Mouse (Mus musculus): ENCODE data around the gene D130043K22Rik. TPM values are rescaled to one million over a fixed set of nuclear protein-coding genes. Genes with fewer than 3 reads are reported as not detected.
A peak's percentile ranks its signal among the peaks of the same experiment; 100 is the strongest.

D130043K22Rik gene
- polyA plus RNA-seq, 1 experiment from 2014 or later, result 0.27 TPM

DNA sequence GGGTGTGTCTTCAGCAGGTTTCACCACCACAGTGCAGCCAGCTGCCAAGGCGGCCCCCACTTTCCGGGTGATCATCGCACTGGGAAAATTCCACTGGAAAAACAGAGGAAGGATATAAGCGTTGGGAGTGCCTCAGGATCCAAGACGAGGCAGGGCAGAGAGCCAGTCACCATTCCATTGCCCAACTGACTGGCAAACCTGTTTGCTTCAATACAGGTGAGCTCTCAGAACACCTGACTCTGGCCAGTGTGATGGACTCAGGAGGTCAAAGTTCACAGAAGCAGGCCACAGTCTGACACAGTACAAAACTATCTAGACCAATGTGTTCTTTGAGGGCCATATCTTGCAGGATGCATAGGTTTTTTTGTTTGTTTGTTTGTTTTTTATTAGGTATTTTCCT lies 79.1 kb downstream of the D130043K22Rik start:
- H3K9me3 ChIP-seq (replicated peaks; ENCODE audit: control insufficient read depth, low read length), result no peaks in the 10 kb centered on the region
- no peak overlapping the region for H3K27ac ChIP-seq (ENCODE audit: low read length)
- no peak for ATAC-seq (ENCODE audit: low read depth)
- WGBS (ENCODE audit: insufficient replicate concordance), result 82% methylated on average over 5 of the region's 5 CpGs
- H3K4me3 ChIP-seq (ENCODE audit: low read depth, low read length), result no peak overlapping the region
- H3K4me1 ChIP-seq (ENCODE audit: control insufficient read depth, low read depth, low read length), result no peaks in the 10 kb centered on the region
- no peak overlapping the region for H3K4me2 ChIP-seq (ENCODE audit: low read depth, low read length)
- H3K9ac ChIP-seq (ENCODE audit: low read depth, low read length), result no peak overlapping the region
- no peaks in the 10 kb centered on the region for H3K27me3 ChIP-seq (ENCODE audit: control insufficient read depth, insufficient read depth, low read depth, low read length)
- H3K36me3 ChIP-seq (ENCODE audit: control insufficient read depth, insufficient read depth), result no peaks in the 10 kb centered on the region

DNA sequence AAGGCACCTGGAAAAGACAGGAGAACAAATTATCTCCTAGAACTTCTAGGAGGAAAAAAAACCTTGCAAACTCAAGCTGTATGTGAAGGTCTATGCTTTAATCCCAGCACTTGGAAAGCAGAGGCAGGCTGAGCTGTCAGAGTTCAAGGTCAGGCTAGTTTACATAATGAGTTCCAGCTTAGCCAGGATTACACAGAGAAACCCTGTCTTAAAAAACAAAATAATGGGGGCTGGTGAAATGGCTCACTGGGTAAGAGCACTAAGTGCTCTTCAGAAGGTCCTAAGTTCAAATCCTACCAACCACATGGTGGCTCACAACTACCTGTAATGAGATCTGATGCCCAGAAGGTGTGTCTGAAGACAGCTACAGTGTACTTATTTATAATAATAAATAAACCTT lies 85.7 kb downstream of the D130043K22Rik start:
- H3K9me3 ChIP-seq (replicated peaks; ENCODE audit: control insufficient read depth, low read length), result no peaks in the 10 kb centered on the region
- no peak overlapping the region for H3K4me2 ChIP-seq (ENCODE audit: low read depth, low read length)
- no peaks in the 10 kb centered on the region for H3K27me3 ChIP-seq (ENCODE audit: control insufficient read depth, insufficient read depth, low read depth, low read length)
- H3K4me3 ChIP-seq (ENCODE audit: low read depth, low read length), result no peak overlapping the region
- no peaks in the 10 kb centered on the region for H3K36me3 ChIP-seq (ENCODE audit: control insufficient read depth, insufficient read depth)
- H3K27ac ChIP-seq (ENCODE audit: low read length), result no peak overlapping the region
- H3K9ac ChIP-seq (ENCODE audit: low read depth, low read length), result no peak overlapping the region
- H3K4me1 ChIP-seq (ENCODE audit: control insufficient read depth, low read depth, low read length), result no peaks in the 10 kb centered on the region
- ATAC-seq (ENCODE audit: low read depth), result no peak

DNA sequence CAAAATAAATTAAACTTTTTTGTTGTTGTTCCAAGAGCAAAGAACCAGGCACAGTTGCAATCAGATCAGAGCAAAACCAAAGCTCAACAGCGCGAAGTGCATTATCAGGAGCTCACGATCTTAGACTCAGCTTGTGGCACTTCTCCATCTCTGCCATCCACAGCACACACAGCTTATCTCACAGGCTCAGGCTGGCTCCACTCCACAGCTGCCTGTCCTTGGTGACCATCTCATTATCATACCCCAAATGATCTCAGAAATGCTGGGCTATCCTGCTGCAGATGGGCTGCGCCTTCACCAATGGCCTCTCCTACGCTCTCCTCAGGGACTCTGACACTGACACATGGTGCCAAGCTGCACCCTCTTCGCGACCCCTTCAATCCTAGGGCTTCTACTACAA lies 88.3 kb downstream of the D130043K22Rik start:
- Histone ChIP-seq H3K27ac (ENCODE audit: low read length) (no peak overlapping the region), H3K4me1 (ENCODE audit: control insufficient read depth, low read depth, low read length) (no peaks in the 10 kb centered on the region), H3K27me3 (ENCODE audit: control insufficient read depth, insufficient read depth, low read depth, low read length) (peaks cover 22% of the 10 kb centered on the region), H3K4me3 (ENCODE audit: low read depth, low read length) (no peak overlapping the region), H3K4me2 (ENCODE audit: low read depth, low read length) (no peak overlapping the region), H3K9ac (ENCODE audit: low read depth, low read length) (no peak overlapping the region), H3K36me3 (ENCODE audit: control insufficient read depth, insufficient read depth) (no peaks in the 10 kb centered on the region), H3K9me3 (replicated peaks; ENCODE audit: control insufficient read depth, low read length) (no peaks in the 10 kb centered on the region)
- 36% methylated on average over 7 of the region's 7 CpGs for WGBS (ENCODE audit: insufficient replicate concordance)
- 0 out of 2 replicates have a peak, but pooled peaks have one; percentile 14 for ATAC-seq (ENCODE audit: low read depth)

DNA sequence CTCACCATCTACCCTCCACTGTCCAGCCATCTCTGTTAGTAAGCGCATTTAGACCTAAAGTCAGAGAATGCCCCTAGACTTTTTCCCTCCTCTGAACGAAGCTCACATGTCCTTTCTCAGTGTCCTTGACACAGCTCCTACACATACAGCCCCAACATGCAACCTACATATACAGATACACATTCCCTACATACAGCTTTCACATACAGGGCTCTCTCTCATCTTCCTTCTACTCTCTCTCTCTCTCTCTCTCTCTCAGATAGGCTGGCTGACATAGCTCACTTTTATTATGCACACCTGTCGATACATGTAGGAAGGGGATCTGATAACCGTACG lies 91.8 kb downstream of the D130043K22Rik start:
- peak overlapping the region; percentile 69; the same call in 1 of the 2 replicates for H3K9ac ChIP-seq (ENCODE audit: low read depth, low read length)
- H3K27me3 ChIP-seq (ENCODE audit: control insufficient read depth, insufficient read depth, low read depth, low read length), result peaks cover 28% of the 10 kb centered on the region
- 36% methylated on average over 5 of the region's 5 CpGs for WGBS (ENCODE audit: insufficient replicate concordance)
- no peak for ATAC-seq (ENCODE audit: low read depth)
- H3K9me3 ChIP-seq (replicated peaks; ENCODE audit: control insufficient read depth, low read length), result no peaks in the 10 kb centered on the region
- H3K27ac ChIP-seq (ENCODE audit: low read length), result no peak overlapping the region
- no peaks in the 10 kb centered on the region for H3K36me3 ChIP-seq (ENCODE audit: control insufficient read depth, insufficient read depth)
- H3K4me3 ChIP-seq (ENCODE audit: low read depth, low read length), result peak overlapping the region; percentile 69
- H3K4me2 ChIP-seq (ENCODE audit: low read depth, low read length), result peak overlapping the region; percentile 61
- H3K4me1 ChIP-seq (ENCODE audit: control insufficient read depth, low read depth, low read length), result no peaks in the 10 kb centered on the region

DNA sequence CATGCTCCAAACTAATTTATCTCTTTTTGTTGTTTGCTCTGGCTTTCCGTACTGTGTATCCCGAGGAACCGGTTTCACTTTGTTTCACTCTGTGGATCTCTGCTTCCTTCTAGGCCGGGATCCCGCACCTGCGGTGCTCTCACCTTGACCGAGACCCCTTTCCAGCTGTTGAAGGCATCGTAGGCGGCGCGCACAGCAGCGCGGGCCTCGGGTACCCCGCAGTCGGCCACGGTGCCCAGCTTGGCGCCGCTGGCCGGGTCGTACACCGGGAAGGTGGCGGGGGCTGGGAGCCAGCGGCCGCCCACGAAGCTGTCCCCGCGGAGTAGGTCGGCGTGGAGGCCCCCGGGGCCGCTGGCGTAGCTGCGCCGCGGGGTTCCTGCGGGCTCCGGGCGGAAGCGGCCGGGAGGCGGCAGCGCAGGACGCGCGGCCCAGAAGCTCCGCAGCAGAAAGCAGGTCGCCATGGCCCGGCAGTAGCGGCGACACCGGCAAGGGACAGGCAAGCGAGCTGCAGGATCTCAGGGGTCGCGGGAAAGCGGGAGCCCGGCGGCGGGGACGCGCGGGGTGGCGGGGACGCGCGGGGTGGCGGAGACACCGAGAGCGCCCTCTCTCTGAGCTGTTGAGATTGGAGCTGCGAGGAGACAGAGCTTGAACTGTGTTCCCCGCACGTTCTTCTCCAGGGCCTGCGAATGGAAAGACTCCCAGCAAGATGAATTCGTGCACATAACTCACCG lies 92.3 kb downstream of the D130043K22Rik start, which contains the start of gene Aldh5a1:
TSS of gene Aldh5a1 (minus strand) at position 554 of the 731 bp plus-strand sequence.
- H3K27ac ChIP-seq (ENCODE audit: low read length), result peak within 1 kb of the TSS; percentile 44; the same call in 1 of the 2 replicates
- no peaks in the 10 kb centered on the region for H3K4me1 ChIP-seq (ENCODE audit: control insufficient read depth, low read depth, low read length)
- H3K36me3 ChIP-seq (ENCODE audit: control insufficient read depth, insufficient read depth), result no peaks in the 10 kb centered on the region
- no peaks in the 10 kb centered on the region for H3K9me3 ChIP-seq (replicated peaks; ENCODE audit: control insufficient read depth, low read length)
- peaks cover 28% of the 10 kb centered on the region for H3K27me3 ChIP-seq (ENCODE audit: control insufficient read depth, insufficient read depth, low read depth, low read length)
- under 1% methylated on average over 75 of the region's 75 CpGs for WGBS (ENCODE audit: insufficient replicate concordance)
- peak within 1 kb of the TSS; percentile 69 for H3K4me3 ChIP-seq (ENCODE audit: low read depth, low read length)
- ATAC-seq (ENCODE audit: low read depth), result peak; percentile 71
- peak within 1 kb of the TSS; percentile 61 for H3K4me2 ChIP-seq (ENCODE audit: low read depth, low read length)
- peak within 1 kb of the TSS; percentile 69 for H3K9ac ChIP-seq (ENCODE audit: low read depth, low read length)

DNA sequence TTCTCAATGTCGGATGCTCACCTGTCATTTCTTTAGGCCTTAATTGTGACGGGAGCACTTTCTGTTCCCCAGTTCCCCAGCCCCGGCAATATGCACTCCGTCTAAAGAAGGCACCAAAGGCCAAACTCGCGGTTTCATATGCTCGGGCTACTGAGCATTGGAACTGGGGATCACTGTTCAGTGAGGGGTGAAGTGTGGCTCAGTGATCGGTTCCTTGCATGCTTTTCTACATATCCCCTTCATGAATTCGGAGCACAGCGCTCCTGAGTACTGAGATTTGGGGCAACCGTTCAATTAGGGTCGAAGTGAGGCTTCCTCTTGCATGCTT lies 92.9 kb downstream of the D130043K22Rik start:
- Histone ChIP-seq H3K27me3 (ENCODE audit: control insufficient read depth, insufficient read depth, low read depth, low read length) (peaks cover 28% of the 10 kb centered on the region), H3K36me3 (ENCODE audit: control insufficient read depth, insufficient read depth) (no peaks in the 10 kb centered on the region), H3K4me2 (ENCODE audit: low read depth, low read length) (peak overlapping the region; percentile 61), H3K9ac (ENCODE audit: low read depth, low read length) (peak overlapping the region; percentile 69; the same call in 1 of the 2 replicates), H3K4me3 (ENCODE audit: low read depth, low read length) (peak overlapping the region; percentile 69), H3K4me1 (ENCODE audit: control insufficient read depth, low read depth, low read length) (no peaks in the 10 kb centered on the region), H3K9me3 (replicated peaks; ENCODE audit: control insufficient read depth, low read length) (no peaks in the 10 kb centered on the region), H3K27ac (ENCODE audit: low read length) (no peak overlapping the region)
- peak; percentile 13; the same call in 1 of the 2 replicates for ATAC-seq (ENCODE audit: low read depth)
- 15% methylated on average over 12 of the region's 12 CpGs for WGBS (ENCODE audit: insufficient replicate concordance)

DNA sequence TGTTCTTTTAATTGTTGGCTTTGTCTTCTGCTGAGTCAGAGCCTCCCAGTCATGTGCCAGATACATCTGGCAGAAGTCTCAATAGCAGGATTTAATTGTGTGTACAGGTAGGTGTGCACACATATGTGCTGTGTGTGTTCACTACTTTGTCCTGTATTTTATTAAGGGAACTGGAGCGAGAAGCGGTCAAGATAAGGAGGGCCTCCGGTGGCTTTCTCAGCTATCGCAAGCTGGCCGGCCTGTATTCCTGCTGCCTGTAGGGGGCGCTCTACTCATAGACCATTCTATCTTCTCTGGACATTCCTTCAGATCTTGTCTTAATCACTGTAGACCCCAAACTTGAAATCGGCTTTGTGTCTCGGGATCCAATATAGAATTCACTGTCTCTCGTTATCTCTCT lies 93.7 kb downstream of the D130043K22Rik start:
- WGBS (ENCODE audit: insufficient replicate concordance), result 10% methylated on average over 9 of the region's 9 CpGs
- Histone ChIP-seq H3K4me1 (ENCODE audit: control insufficient read depth, low read depth, low read length) (no peaks in the 10 kb centered on the region), H3K9me3 (replicated peaks; ENCODE audit: control insufficient read depth, low read length) (no peaks in the 10 kb centered on the region), H3K9ac (ENCODE audit: low read depth, low read length) (no peak overlapping the region), H3K27me3 (ENCODE audit: control insufficient read depth, insufficient read depth, low read depth, low read length) (peaks cover 28% of the 10 kb centered on the region), H3K36me3 (ENCODE audit: control insufficient read depth, insufficient read depth) (no peaks in the 10 kb centered on the region), H3K4me2 (ENCODE audit: low read depth, low read length) (no peak overlapping the region), H3K4me3 (ENCODE audit: low read depth, low read length) (no peak overlapping the region), H3K27ac (ENCODE audit: low read length) (no peak overlapping the region)
- no peak for ATAC-seq (ENCODE audit: low read depth)

DNA sequence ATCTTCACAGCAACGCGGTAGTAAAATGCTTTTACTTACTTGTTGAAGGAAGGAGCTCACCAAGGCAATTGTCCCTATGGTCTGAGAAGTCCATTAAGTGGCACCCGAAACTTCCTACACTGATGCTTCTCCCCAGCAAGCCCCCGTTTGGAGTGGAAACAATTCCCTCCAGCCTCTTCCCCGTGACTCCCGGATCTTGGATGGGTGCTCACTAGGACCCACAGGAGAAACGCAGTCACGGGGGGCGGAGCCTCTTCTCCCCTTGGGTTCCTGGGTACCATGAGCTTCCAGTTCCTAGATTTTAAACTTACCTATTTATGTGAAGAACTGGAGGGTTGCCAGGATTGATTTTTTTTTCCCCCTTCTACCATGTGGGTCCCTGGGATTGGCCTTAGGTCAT lies 94.5 kb downstream of the D130043K22Rik start:
- no peak for ATAC-seq (ENCODE audit: low read depth)
- Histone ChIP-seq H3K4me3 (ENCODE audit: low read depth, low read length) (no peak overlapping the region), H3K27me3 (ENCODE audit: control insufficient read depth, insufficient read depth, low read depth, low read length) (peaks cover 28% of the 10 kb centered on the region), H3K27ac (ENCODE audit: low read length) (no peak overlapping the region), H3K4me2 (ENCODE audit: low read depth, low read length) (no peak overlapping the region), H3K9ac (ENCODE audit: low read depth, low read length) (no peak overlapping the region), H3K4me1 (ENCODE audit: control insufficient read depth, low read depth, low read length) (no peaks in the 10 kb centered on the region), H3K36me3 (ENCODE audit: control insufficient read depth, insufficient read depth) (no peaks in the 10 kb centered on the region), H3K9me3 (replicated peaks; ENCODE audit: control insufficient read depth, low read length) (no peaks in the 10 kb centered on the region)
- 72% methylated on average over 9 of the region's 9 CpGs for WGBS (ENCODE audit: insufficient replicate concordance)

DNA sequence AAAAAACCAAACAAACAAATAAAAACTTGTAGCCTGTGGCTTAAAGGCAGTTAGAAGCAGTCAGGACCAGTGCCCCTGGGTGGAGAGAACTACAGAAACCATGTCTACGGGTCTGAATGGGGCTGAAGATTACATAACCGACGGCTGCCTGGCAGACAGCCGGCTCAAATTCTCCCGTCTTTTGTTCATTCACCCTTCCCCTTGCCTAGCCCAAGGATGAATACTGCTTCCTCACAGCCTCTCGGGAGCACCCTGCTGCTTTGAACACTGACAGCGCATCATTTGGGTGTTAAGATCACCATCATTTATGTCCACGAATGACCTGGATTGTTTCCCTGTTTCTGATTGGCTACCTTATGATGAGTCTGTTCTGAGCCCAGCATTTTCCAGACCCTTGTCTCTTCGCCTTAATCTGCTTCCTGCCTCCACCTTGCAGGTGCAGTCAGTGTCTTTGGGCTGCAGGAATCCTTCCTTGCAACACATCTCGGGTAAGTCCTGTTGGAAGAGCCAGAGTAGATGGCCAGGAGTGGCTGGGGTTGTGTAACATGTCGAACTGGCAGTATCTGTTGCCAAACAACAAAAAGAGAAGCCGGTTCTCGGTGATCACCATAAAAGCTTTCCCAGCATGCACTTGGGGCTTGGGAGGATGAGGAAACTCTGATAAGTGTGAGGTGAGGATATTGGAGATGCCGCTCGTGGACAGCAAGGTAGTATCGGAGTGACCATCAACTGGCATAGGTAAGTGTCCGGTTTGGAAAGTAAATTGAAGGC lies 97.8 kb downstream of the D130043K22Rik start, which contains the start of gene Gpld1:
TSS of gene Gpld1 (plus strand) at position 641 of the 771 bp plus-strand sequence.
- H3K9me3 ChIP-seq (replicated peaks; ENCODE audit: control insufficient read depth, low read length), result no peaks in the 10 kb centered on the region
- H3K9ac ChIP-seq (ENCODE audit: low read depth, low read length), result peak within 1 kb of the TSS; percentile 24; the same call in 1 of the 2 replicates
- H3K27me3 ChIP-seq (ENCODE audit: control insufficient read depth, insufficient read depth, low read depth, low read length), result peaks cover 11% of the 10 kb centered on the region
- H3K4me3 ChIP-seq (ENCODE audit: low read depth, low read length), result peak within 1 kb of the TSS; percentile 35
- peak within 1 kb of the TSS; percentile 46 for H3K4me2 ChIP-seq (ENCODE audit: low read depth, low read length)
- WGBS (ENCODE audit: insufficient replicate concordance), result 44% methylated on average over 17 of the region's 17 CpGs
- H3K27ac ChIP-seq (ENCODE audit: low read length), result peak within 1 kb of the TSS; percentile 75
- H3K36me3 ChIP-seq (ENCODE audit: control insufficient read depth, insufficient read depth), result no peaks in the 10 kb centered on the region
- ATAC-seq (ENCODE audit: low read depth), result peak; percentile 42; the same call in 1 of the 2 replicates
- no peaks in the 10 kb centered on the region for H3K4me1 ChIP-seq (ENCODE audit: control insufficient read depth, low read depth, low read length)
